Mouse (Mus musculus) thymus, postnatal 0 days (tissue): Measurements from ENCODE around the gene Nbea. TPM values are rescaled to one million over a fixed set of nuclear protein-coding genes. Genes with fewer than 3 reads are reported as not detected.

Experiments used
- DNase-seq: peaks from one replicate; pipeline ENCODE4 v3.0.0-alpha.2; 2015; ENCODE audit warnings: low spot score
- polyA plus RNA-seq: library from polyadenylated mRNA; unstranded; fragments of >200 nt; fragmentation: Nextera tagmentation; extraction: Ambion mirVana; gene quantifications from 2 replicates; pipeline ENCODE4 v1.2.1, GENCODE M21; 2015

Nbea gene
- polyA plus RNA-seq, 1 experiment from 2014 or later = 3.5 TPM

GRCm38 (mm10) chr3:55785266-55785980 lies 398.1 kb downstream of the Nbea start:
- DNase-seq = no peak

- DNase-seq = no peak
Measured at GRCm38 (mm10) chr3:55784101-55784500, 399.4 kb downstream of the Nbea start.

- DNase-seq = no peak
Measured at GRCm38 (mm10) chr3:55783171-55784081, 400.1 kb downstream of the Nbea start.

- DNase-seq = no peak
Measured at GRCm38 (mm10) chr3:55782771-55783170, 400.7 kb downstream of the Nbea start.

GRCm38 (mm10) chr3:55782056-55782687 lies 401.3 kb downstream of the Nbea start, which contains the start of gene Mab21l1:
Gene Mab21l1, plus strand, starts transcription at chr3:55782510.
- DNase-seq = no peak

- DNase-seq = no peak
Measured at GRCm38 (mm10) chr3:55781429-55782055, 402.0 kb downstream of the Nbea start.

- DNase-seq = no peak
Measured at GRCm38 (mm10) chr3:55780120-55781070, 403.1 kb downstream of the Nbea start.

- DNase-seq = no peak
Measured at GRCm38 (mm10) chr3:55778764-55779730, 404.5 kb downstream of the Nbea start.

GRCm38 (mm10) chr3:55777501-55777900 lies 406.0 kb downstream of the Nbea start:
- no peak for DNase-seq

GRCm38 (mm10) chr3:55775753-55776152 lies 407.7 kb downstream of the Nbea start:
- DNase-seq = no peak

GRCm38 (mm10) chr3:55775245-55775644 lies 408.3 kb downstream of the Nbea start:
- no peak for DNase-seq

- no peak for DNase-seq
Measured at GRCm38 (mm10) chr3:55774203-55774602, 409.3 kb downstream of the Nbea start.

GRCm38 (mm10) chr3:55769308-55769707 lies 414.2 kb downstream of the Nbea start:
- no peak for DNase-seq

GRCm38 (mm10) chr3:55768654-55769053 lies 414.8 kb downstream of the Nbea start:
- DNase-seq = no peak

GRCm38 (mm10) chr3:55763591-55763990 lies 419.9 kb downstream of the Nbea start:
- DNase-seq = no peak

GRCm38 (mm10) chr3:55758297-55758696 lies 425.2 kb downstream of the Nbea start:
- DNase-seq = no peak

GRCm38 (mm10) chr3:55756602-55757190 lies 426.8 kb downstream of the Nbea start:
- DNase-seq = no peak

GRCm38 (mm10) chr3:55755805-55756601 lies 427.5 kb downstream of the Nbea start:
- no peak for DNase-seq
